Comparison of ENCODE assay signal across 14 mouse cellular contexts in the genomic region with DNA sequence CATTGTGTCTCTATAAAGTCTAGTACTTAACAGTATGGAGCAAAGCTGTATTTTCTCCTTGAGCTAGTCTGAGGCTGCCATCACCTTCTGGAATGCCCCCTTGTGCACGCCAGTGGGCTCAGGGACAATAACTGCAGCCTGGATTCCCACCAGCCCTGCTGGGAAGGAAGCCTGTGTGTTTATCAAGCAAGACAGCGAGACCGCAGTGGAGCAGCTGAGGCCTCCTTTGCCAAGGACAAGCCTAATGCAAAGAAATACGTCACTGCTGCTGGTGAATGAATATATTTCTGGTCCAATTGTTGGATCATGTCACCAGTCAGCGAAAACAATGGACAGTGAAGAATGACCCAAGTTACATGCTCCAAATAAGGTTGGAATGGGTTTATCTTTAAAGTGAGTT.
DNase-seq lines count a peak whose midpoint lies in the region; ATAC-seq and TF ChIP-seq lines count a peak whose summit lies in the region.
"Had no signal": no experiment of that assay in that cellular context is flagged by ENCODE, and none has a peak within 500 bp of the region (broad histone marks: within the 10 kb centered on the region; RNA-seq: fewer than 3 reads in every experiment).

No protein-coding gene starts in this region.

- H3K4me2 ChIP-seq in lung, embryonic 14.5 days = no peak overlapping the region
- H3K4me2 ChIP-seq in lung, embryonic 16.5 days (ENCODE audit: low read depth, low read length) = no peak overlapping the region

- no peaks in the 10 kb centered on the region for H3K9me3 ChIP-seq in lung, embryonic 14.5 days (ENCODE audit: low read depth, low read length)
- no peaks in the 10 kb centered on the region for H3K9me3 ChIP-seq in lung, embryonic 16.5 days (ENCODE audit: control insufficient read depth, low read length)
- H3K9me3 ChIP-seq: limb, embryonic 10.5 days; midbrain, embryonic 10.5 days had no signal

- TF ChIP-seq POLR2A in lung, adult 2 months (IDR thresholded peaks at IDR 0.05; ENCODE audit: borderline replicate concordance, extremely low read depth, low read depth, low read length) = no peak

- ATAC-seq in lung, embryonic 14.5 days (ENCODE audit: insufficient read depth) = peak; percentile 70; the same call in 1 of the 2 replicates
- ATAC-seq in lung, embryonic 16.5 days (ENCODE audit: low read depth) = peak; percentile 76

- H3K27me3 ChIP-seq in lung, embryonic 14.5 days (ENCODE audit: insufficient read depth, low read length) = no peaks in the 10 kb centered on the region
- no peaks in the 10 kb centered on the region for H3K27me3 ChIP-seq in lung, embryonic 16.5 days (ENCODE audit: control insufficient read depth, insufficient read depth, low read depth, low read length)

- H3K36me3 ChIP-seq in lung, embryonic 14.5 days (ENCODE audit: insufficient read depth) = no peaks in the 10 kb centered on the region
- no peaks in the 10 kb centered on the region for H3K36me3 ChIP-seq in lung, embryonic 16.5 days (ENCODE audit: control insufficient read depth, insufficient read depth, low read length)
- H3K36me3 ChIP-seq: limb, embryonic 10.5 days; midbrain, embryonic 10.5 days had no signal

- no peaks in the 10 kb centered on the region for H3K4me1 ChIP-seq in lung, embryonic 14.5 days (ENCODE audit: insufficient read depth)
- H3K4me1 ChIP-seq in lung, adult 2 months (ENCODE audit: control insufficient read depth, insufficient read depth, low read length) = peaks cover 11% of the 10 kb centered on the region
- H3K4me1 ChIP-seq in lung, embryonic 16.5 days (replicated peaks; ENCODE audit: control insufficient read depth, insufficient read depth, low read length) = no peaks in the 10 kb centered on the region; the same call in 1 of the 2 replicates
- H3K4me1 ChIP-seq: limb, embryonic 10.5 days had no signal

- DNase-seq in heart, adult 18-20 months = peak; percentile 25 to 33
- DNase-seq in heart, postnatal 36 days = no peak
- peak; percentile 69 for DNase-seq in lung, embryonic 14.5 days
- no peak for DNase-seq in lung, adult 2 months
- DNase-seq in lung, postnatal 4 days = peak; percentile 40 to 67
- DNase-seq in spleen, postnatal 10 days (ENCODE audit: low spot score in 2 of 2) = no peak
- DNase-seq: cerebellum, adult 8-10 months; kidney, adult 11 months; kidney, postnatal 25 days; thymus, postnatal 4 days had no signal

- TF ChIP-seq CTCF in lung, embryonic 14.5 days (IDR thresholded peaks at IDR 0.05; ENCODE audit: low read depth) = 0 out of 2 replicates have a peak, but pooled peaks have one; percentile 2
- TF ChIP-seq CTCF in lung, adult 2 months (IDR thresholded peaks at IDR 0.05; ENCODE audit: insufficient read depth, low read length) = no peak

- 36% methylated on average over 5 of the region's 5 CpGs for WGBS in lung, embryonic 14.5 days
- WGBS in lung, adult 2 months = 41% methylated on average over 5 of the region's 5 CpGs
- 43% methylated on average over 5 of the region's 5 CpGs for WGBS in lung, embryonic 16.5 days

- intact Hi-C loops in heart, postnatal 36 days (cut with DNase I) = no loop called here

- no peak overlapping the region for H3K9ac ChIP-seq in lung, embryonic 14.5 days
- no peak overlapping the region for H3K9ac ChIP-seq in lung, embryonic 16.5 days (ENCODE audit: low read length)
- H3K9ac ChIP-seq: liver, embryonic 14.5 days had no signal

- H3K27ac ChIP-seq in lung, embryonic 14.5 days (ENCODE audit: low read depth) = no peak overlapping the region
- no peak overlapping the region for H3K27ac ChIP-seq in lung, embryonic 16.5 days (ENCODE audit: low read length)
- H3K27ac ChIP-seq: limb, embryonic 10.5 days; liver, embryonic 14.5 days; midbrain, embryonic 10.5 days had no signal

- H3K4me3 ChIP-seq in lung, embryonic 14.5 days (ENCODE audit: low read depth, low read length) = no peak overlapping the region
- H3K4me3 ChIP-seq in lung, adult 2 months (replicated peaks; ENCODE audit: extremely low read depth, low read depth, low read length) = no peak overlapping the region
- no peak overlapping the region for H3K4me3 ChIP-seq in lung, embryonic 16.5 days (ENCODE audit: low read length)
- H3K4me3 ChIP-seq: limb, embryonic 10.5 days; midbrain, embryonic 10.5 days had no signal

Comparison
In these comparisons a context has a peak if more than half of its experiments do, and no peak if none do; other contexts are left out.
1. DNase-seq: peak in heart, adult 18-20 months (2 of 2), lung, embryonic 14.5 days (single experiment) and lung, postnatal 4 days (2 of 2); none in heart, postnatal 36 days (0 of 2), lung, adult 2 months (single experiment) and spleen, postnatal 10 days (0 of 2).